Mouse (Mus musculus): Measurements from ENCODE around the gene Jmjd1c. TPM values are rescaled to one million over a fixed set of nuclear protein-coding genes. Genes with fewer than 3 reads are reported as not detected.

Gene Jmjd1c
- polyA plus RNA-seq, 1 experiment from 2014 or later = 56.5 TPM

DNA sequence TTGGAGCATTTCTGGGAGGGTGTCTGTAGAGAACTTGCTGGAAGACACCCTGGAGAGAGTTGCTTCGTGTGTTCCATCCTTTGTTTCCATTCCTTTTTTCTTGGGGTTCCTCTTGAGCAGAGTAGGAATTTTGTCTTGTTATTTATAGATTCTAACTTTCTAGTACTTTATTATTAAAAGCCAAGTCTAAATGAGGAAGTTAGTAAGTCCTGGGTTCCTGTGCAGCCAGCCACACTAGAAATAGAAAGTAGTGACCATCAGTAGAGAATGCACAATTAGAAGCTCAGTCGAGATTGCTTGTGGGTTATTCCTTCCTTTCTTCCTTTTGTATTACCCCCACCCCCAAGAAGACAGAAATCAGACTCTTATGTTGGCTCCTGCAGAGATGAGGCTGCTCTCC is 27.8 kb downstream of the Jmjd1c start:
- H3K4me3 ChIP-seq = no peak overlapping the region
- no peak for ATAC-seq (ENCODE audit: low FRiP score, low read depth)
- H3K9ac ChIP-seq (replicated peaks) = no peak overlapping the region
- WGBS = 47% methylated on average over 2 of the region's 2 CpGs
- H3K4me1 ChIP-seq = peaks cover 41% of the 10 kb centered on the region
- H3K4me2 ChIP-seq (replicated peaks) = no peak overlapping the region
- no peaks in the 10 kb centered on the region for H3K9me3 ChIP-seq
- no peak overlapping the region for H3K27ac ChIP-seq (replicated peaks)
- no peaks in the 10 kb centered on the region for H3K27me3 ChIP-seq
- no peaks in the 10 kb centered on the region for H3K36me3 ChIP-seq

DNA sequence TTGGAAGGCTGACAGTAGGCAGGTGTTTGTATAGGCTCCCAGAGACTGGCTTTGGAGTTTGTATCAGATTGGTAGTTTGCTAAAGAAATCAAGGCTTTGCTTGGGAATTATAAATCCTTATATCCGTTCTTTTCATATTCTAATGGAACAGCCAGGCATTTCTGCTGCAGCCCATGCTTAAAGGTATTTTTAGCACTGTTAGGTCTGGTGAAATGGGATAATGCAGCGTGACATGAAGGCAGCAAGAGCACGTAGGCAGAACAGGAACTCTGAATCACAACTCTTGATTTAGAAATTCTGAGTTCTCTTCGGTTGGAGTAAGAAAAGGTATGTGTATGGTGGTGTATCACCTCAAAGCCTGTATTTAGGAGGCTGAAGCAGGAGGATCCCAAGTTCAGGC is 28.2 kb downstream of the Jmjd1c start:
- 74% methylated on average over 4 of the region's 4 CpGs for WGBS
- Histone ChIP-seq H3K9ac (replicated peaks) (no peak overlapping the region), H3K4me1 (peaks cover 41% of the 10 kb centered on the region), H3K27me3 (no peaks in the 10 kb centered on the region), H3K4me2 (replicated peaks) (no peak overlapping the region), H3K9me3 (no peaks in the 10 kb centered on the region), H3K27ac (replicated peaks) (no peak overlapping the region), H3K4me3 (no peak overlapping the region), H3K36me3 (no peaks in the 10 kb centered on the region)
- ATAC-seq (ENCODE audit: low FRiP score, low read depth) = no peak

DNA sequence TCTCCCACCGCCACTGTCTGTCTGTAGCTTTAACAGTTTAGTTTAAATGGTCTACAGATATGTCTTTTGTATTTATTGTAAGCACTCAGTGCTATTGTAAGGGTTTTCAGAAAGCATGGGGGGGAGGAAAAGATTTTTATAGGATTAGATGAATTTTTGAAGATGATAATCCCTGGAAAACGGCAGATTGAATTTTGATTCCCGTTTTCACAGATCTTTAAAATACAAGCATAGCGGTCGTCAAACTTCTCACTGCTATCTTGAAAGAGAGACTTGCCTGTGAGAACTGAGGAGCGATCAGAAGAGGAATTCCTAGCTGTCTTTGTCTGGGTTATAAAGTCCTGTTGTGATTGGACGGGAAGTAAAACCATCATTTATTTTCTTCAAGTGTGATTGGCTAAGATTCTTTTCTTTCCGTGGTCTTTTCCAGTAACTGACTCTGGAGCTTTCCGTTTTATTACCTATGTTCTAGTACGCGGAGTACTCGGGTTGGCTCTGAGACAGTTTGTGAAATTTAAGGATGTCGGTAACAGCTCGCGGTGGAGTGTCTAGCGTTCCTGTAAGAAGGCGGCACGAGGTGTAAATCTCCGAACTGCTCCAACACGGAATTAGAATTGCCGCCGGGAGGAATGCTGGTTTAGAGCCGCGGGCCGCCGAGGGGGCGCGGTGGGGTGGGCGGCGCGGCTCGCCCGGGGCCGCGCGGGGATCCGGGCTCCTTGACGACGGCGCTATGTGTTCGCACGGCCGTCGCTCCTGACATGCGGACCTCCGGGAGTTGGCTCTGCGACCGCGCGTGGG is 30.3 kb downstream of the Jmjd1c start:
- Histone ChIP-seq H3K36me3 (no peaks in the 10 kb centered on the region), H3K9me3 (no peaks in the 10 kb centered on the region), H3K4me2 (replicated peaks) (peak overlapping the region; percentile 98), H3K27me3 (no peaks in the 10 kb centered on the region), H3K4me1 (peaks cover 39% of the 10 kb centered on the region), H3K9ac (replicated peaks) (peak overlapping the region; percentile 87), H3K27ac (replicated peaks) (peak overlapping the region; percentile 86), H3K4me3 (peak overlapping the region; percentile 91)
- peak; percentile 75 for ATAC-seq (ENCODE audit: low FRiP score, low read depth)
- WGBS = 1% methylated on average over 43 of the region's 50 CpGs

DNA sequence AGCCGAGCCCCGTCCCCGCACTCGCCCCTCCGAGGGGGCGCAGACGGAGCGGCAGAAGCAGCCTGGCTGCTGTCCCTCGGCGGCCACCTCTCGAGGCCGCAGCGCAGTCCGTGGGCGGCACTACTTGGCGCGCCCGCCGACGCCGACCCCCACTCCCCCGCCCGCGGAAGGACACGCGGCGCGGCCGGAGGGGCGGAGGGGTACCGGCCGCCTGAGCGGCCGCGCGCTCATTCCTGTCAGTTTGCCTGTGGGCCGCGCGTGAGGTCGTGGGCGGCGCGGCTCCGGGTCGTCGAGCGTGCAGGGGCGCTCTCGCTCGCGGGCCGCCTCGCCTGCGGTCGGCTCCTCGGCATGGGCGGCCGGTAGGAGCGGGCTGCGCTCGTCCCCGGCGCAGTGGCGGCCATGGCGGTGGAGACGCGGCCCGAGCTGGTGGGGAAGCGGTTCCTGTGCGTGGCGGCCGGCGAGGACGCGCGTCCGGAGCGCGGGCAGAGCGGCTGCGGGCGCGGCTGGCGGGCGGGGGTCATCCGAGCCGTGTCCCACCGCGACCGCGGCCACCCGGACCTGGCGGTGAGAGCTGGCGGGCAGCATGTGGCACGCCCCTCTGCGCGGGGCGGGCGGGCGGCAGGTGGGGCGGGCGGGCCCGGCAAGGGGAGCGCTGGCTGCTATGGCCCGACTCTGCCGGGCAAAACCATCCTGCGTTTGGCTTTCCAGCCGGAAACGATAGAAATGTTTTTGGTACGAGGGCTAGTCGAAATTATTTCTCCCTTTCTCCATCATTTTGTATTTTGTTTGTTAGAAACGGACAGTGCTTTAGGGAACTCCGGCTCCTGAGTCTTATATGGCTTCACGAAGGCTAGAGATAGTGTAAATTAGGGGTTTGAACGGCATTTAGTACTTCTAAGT is 31.2 kb downstream of the Jmjd1c start:
- Histone ChIP-seq H3K36me3 (no peaks in the 10 kb centered on the region), H3K4me1 (peaks cover 31% of the 10 kb centered on the region), H3K9me3 (no peaks in the 10 kb centered on the region), H3K4me3 (peak overlapping the region; percentile 91), H3K9ac (replicated peaks) (peak overlapping the region; percentile 87), H3K27ac (replicated peaks) (peak overlapping the region; percentile 86), H3K27me3 (no peaks in the 10 kb centered on the region), H3K4me2 (replicated peaks) (peak overlapping the region; percentile 98)
- peak; percentile 86 for ATAC-seq (ENCODE audit: low FRiP score, low read depth)
- under 1% methylated on average over 83 of the region's 115 CpGs for WGBS

DNA sequence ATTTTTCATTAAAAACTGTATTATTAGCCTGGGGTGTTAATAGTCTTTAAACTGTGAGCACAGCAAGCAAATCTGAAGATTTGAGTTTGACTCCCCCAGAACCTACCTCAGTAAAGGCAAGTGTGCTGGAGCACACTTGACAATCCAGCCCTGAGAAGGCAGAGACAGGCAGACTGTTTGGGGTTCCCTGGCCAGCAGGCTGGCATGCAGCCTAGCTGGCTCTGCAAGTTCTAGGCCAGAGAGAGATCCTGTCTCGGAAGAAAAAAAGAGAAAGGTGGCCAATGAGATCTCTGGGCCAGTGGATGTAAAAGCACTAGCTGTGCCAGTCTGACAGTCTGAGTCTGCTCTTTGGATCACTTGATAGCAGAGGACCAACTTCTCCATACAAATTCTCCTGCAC is 33.6 kb downstream of the Jmjd1c start:
- peaks cover 19% of the 10 kb centered on the region for H3K4me1 ChIP-seq
- no peaks in the 10 kb centered on the region for H3K27me3 ChIP-seq
- H3K27ac ChIP-seq (replicated peaks) = no peak overlapping the region
- 88% methylated on average over 1 of the region's 1 CpGs for WGBS
- no peak for ATAC-seq (ENCODE audit: low FRiP score, low read depth)
- no peaks in the 10 kb centered on the region for H3K36me3 ChIP-seq
- no peak overlapping the region for H3K9ac ChIP-seq (replicated peaks)
- no peak overlapping the region for H3K4me3 ChIP-seq
- H3K9me3 ChIP-seq = no peaks in the 10 kb centered on the region
- no peak overlapping the region for H3K4me2 ChIP-seq (replicated peaks)

DNA sequence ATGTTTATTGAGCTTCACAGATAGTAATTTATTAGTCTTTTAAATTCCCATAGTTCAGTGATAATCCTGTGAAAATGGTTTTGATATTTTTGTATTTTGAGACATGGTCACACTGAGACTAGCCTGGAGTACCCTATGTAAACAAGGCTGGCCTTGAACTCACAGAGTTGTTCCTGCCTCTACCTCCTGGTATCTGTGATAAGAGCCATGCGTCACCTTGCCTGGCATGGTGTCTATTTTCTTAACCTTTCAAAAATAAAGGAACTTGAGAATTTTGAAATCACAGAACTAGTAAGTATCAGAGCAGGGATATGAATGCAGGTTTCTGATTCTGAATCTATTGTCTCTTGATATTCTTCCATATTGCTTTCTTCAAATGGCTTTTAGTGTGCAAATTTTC is 35.8 kb downstream of the Jmjd1c start:
- Histone ChIP-seq H3K4me3 (no peak overlapping the region), H3K4me2 (replicated peaks) (no peak overlapping the region), H3K27ac (replicated peaks) (no peak overlapping the region), H3K36me3 (no peaks in the 10 kb centered on the region), H3K27me3 (no peaks in the 10 kb centered on the region), H3K9ac (replicated peaks) (no peak overlapping the region), H3K4me1 (peaks cover 15% of the 10 kb centered on the region), H3K9me3 (no peaks in the 10 kb centered on the region)
- ATAC-seq (ENCODE audit: low FRiP score, low read depth) = no peak
- 85% methylated on average over 1 of the region's 1 CpGs for WGBS

DNA sequence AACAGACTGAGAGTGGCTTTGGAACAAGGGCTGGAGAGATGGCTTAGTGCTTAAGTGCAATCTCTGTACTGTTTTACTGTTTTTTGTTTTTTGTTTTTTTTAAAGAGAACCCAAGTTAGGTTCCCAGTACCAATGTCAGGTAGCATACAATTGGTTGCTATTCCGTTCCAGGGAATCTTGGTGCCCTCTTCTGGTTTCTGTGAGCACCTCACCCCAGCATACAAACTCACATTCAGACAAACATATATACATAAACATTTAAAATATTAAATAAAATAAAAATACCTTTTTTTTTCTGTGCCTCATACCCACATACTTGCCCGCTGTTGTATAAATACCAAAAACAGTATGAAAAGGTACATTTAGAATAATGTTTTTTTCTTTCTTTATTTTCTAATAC is 38.4 kb downstream of the Jmjd1c start:
- WGBS = 98% methylated on average over 2 of the region's 2 CpGs
- no peak overlapping the region for H3K4me2 ChIP-seq (replicated peaks)
- H3K9me3 ChIP-seq = no peaks in the 10 kb centered on the region
- H3K4me3 ChIP-seq = no peak overlapping the region
- H3K36me3 ChIP-seq = no peaks in the 10 kb centered on the region
- H3K4me1 ChIP-seq = 0 out of 2 replicates have a peak, but pooled peaks cover 5% of the 10 kb centered on the region
- H3K27ac ChIP-seq (replicated peaks) = no peak overlapping the region
- no peaks in the 10 kb centered on the region for H3K27me3 ChIP-seq
- ATAC-seq (ENCODE audit: low FRiP score, low read depth) = no peak
- H3K9ac ChIP-seq (replicated peaks) = no peak overlapping the region

DNA sequence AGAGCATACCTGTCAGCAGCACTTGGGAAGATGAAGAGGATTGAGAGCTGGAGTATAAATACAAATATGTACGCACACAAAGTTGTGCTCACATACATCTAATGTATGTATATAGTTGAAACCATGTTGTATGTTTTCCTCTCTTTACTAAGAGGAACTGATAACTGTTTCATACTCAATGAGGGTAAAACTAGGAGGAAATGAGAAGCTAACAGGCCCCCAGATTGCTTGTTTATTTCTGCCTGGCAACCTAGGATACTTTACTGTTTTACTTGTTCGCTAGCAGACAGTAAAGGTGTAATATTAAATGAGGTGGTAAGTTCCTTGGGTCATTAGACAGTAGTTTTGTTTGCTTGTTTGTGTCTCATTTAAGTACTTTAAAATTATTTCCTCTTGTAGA is 41.5 kb downstream of the Jmjd1c start:
- Histone ChIP-seq H3K4me2 (replicated peaks) (no peak overlapping the region), H3K27ac (replicated peaks) (no peak overlapping the region), H3K36me3 (no peaks in the 10 kb centered on the region), H3K27me3 (no peaks in the 10 kb centered on the region), H3K4me3 (no peak overlapping the region), H3K9ac (replicated peaks) (no peak overlapping the region), H3K4me1 (0 out of 2 replicates have a peak, but pooled peaks cover 2% of the 10 kb centered on the region), H3K9me3 (no peaks in the 10 kb centered on the region)
- 95% methylated on average over 2 of the region's 2 CpGs for WGBS
- ATAC-seq (ENCODE audit: low FRiP score, low read depth) = no peak

DNA sequence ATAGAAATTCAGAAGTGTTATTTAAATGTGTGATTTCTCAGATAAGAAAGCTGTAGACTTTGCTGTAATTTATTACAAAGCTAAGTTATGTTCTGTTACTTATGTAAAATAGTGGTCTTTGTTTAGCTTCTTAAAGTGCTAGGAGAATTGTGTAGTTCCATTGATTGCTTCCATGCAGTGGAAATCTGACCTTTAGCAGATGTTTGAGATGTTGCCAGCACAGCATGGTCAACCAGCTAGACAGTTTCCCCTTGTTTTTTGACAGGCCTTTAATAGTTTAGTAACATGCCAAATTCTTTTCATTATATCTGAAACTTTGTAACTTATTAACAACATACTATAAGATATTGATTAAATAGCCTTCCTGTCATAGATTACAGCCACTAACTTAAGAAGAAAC is 47.7 kb downstream of the Jmjd1c start:
- Histone ChIP-seq H3K4me2 (replicated peaks) (no peak overlapping the region), H3K4me3 (no peak overlapping the region), H3K27ac (replicated peaks) (no peak overlapping the region), H3K4me1 (0 out of 2 replicates have a peak, but pooled peaks cover 5% of the 10 kb centered on the region), H3K36me3 (no peaks in the 10 kb centered on the region), H3K9me3 (no peaks in the 10 kb centered on the region), H3K9ac (replicated peaks) (no peak overlapping the region), H3K27me3 (no peaks in the 10 kb centered on the region)
- no peak for ATAC-seq (ENCODE audit: low FRiP score, low read depth)

DNA sequence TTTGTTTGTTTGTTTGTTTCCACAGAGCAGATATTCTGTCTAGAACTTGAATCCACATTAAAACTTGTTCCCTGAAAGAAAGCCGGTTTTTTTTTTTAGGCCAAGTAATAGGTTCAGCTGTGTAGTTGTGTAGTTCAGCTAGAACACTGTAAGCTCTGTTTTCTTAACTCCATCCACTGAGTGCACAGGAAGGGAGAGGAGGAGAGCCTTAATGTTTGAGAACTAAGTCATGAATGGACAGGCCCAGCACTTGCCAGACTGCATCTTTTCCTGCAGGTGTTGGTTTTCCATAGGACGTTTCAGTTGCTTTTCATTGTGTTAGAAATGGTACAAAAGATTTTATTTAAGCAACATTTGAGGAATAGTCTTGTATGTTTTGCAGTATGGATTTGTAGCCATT is 48.3 kb downstream of the Jmjd1c start:
- H3K4me3 ChIP-seq = no peak overlapping the region
- H3K27ac ChIP-seq (replicated peaks) = no peak overlapping the region
- ATAC-seq (ENCODE audit: low FRiP score, low read depth) = no peak
- no peak overlapping the region for H3K9ac ChIP-seq (replicated peaks)
- WGBS = 83% methylated on average over 2 of the region's 2 CpGs
- no peaks in the 10 kb centered on the region for H3K36me3 ChIP-seq
- no peaks in the 10 kb centered on the region for H3K9me3 ChIP-seq
- 0 out of 2 replicates have a peak, but pooled peaks cover 4% of the 10 kb centered on the region for H3K4me1 ChIP-seq
- no peaks in the 10 kb centered on the region for H3K27me3 ChIP-seq
- no peak overlapping the region for H3K4me2 ChIP-seq (replicated peaks)

DNA sequence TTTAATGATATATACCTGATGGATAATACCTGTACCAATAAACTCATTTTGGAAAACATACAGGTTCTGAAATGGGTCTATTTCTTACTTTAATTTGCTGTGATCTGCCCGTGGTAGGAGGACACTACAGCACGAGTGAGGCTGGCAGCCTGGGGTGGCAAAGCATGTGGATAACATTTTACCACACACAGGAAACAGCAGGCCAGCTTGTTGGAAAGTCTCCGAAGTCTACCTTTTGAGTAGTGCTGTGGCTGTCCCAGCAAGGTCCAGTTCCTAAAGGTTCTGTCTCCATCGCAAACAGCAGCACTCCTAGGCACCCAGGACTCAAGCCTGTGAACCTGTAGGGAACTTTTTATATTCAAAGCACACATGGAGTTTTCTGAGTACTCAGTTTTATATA is 49.7 kb downstream of the Jmjd1c start:
- Histone ChIP-seq H3K27me3 (no peaks in the 10 kb centered on the region), H3K4me1 (0 out of 2 replicates have a peak, but pooled peaks cover 3% of the 10 kb centered on the region), H3K4me2 (replicated peaks) (no peak overlapping the region), H3K9ac (replicated peaks) (no peak overlapping the region), H3K4me3 (no peak overlapping the region), H3K9me3 (no peaks in the 10 kb centered on the region), H3K27ac (replicated peaks) (no peak overlapping the region), H3K36me3 (no peaks in the 10 kb centered on the region)
- ATAC-seq (ENCODE audit: low FRiP score, low read depth) = no peak
- 90% methylated on average over 4 of the region's 4 CpGs for WGBS

DNA sequence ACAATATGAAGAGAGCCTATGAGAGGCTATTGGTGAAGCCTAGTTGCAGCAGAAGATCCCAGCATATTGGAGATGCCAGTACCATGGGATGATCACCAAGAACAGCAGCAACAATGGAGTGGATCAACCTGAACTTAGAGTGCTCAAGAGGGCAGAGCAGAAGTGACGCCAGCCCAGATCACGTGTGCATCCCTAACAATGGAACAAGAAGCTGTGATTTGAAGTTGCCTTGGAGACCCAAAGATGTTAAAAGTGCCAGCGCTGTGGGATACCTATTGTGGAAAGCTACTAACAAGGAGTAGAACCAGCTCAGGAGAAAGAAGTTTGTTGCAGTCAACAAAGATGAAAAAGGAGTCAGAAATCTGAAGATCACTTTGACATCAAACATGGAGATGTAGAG is 55.8 kb downstream of the Jmjd1c start:
- no peaks in the 10 kb centered on the region for H3K9me3 ChIP-seq
- H3K4me1 ChIP-seq = no peaks in the 10 kb centered on the region
- no peak overlapping the region for H3K4me3 ChIP-seq
- no peak overlapping the region for H3K9ac ChIP-seq (replicated peaks)
- no peaks in the 10 kb centered on the region for H3K27me3 ChIP-seq
- whole genome bisulfite sequencing = 88% methylated on average over 3 of the region's 3 CpGs
- ATAC-seq (ENCODE audit: low FRiP score, low read depth) = no peak
- H3K4me2 ChIP-seq (replicated peaks) = no peak overlapping the region
- peaks cover 5% of the 10 kb centered on the region; the same call in 1 of the 2 replicates for H3K36me3 ChIP-seq
- H3K27ac ChIP-seq (replicated peaks) = no peak overlapping the region

Data from midbrain, embryonic 12.5 days (tissue).